Mouse (Mus musculus) bone marrow, adult 2 months (tissue): Measurements from ENCODE around the gene Jph3. TPM values are rescaled to one million over a fixed set of nuclear protein-coding genes. Genes with fewer than 3 reads are reported as not detected.

ENCODE experiments used
- H3K27ac ChIP-seq: fragments of 200-500 bp; 2 replicates; pipeline ENCODE4 v1.5.1; 2012; ENCODE audit warnings: low read depth, mild to moderate bottlenecking, control low read depth, inconsistent platforms, low read length; ENCODE audit not compliant: control insufficient read depth, poor library complexity, insufficient read depth
- H3K4me1 ChIP-seq: fragments of 200-500 bp; 2 replicates; pipeline ENCODE4 v1.6.1; 2011; ENCODE audit warnings: low read length; ENCODE audit not compliant: control insufficient read depth, insufficient read depth
- H3K4me3 ChIP-seq: fragments of 200-500 bp; replicated peaks from 2 replicates; pipeline ENCODE3; 2011; ENCODE audit warnings: mild to moderate bottlenecking, low read depth, low read length, control low read depth; ENCODE audit not compliant: control insufficient read depth
- CTCF ChIP-seq: fragments of 200-500 bp; IDR thresholded peaks from 2 replicates; pipeline ENCODE4 v1.5.1; 2011; ENCODE audit warnings: low read length, control low read depth; ENCODE audit not compliant: control insufficient read depth, insufficient read depth
- POLR2A ChIP-seq: fragments of 200-500 bp; IDR thresholded peaks from 2 replicates; pipeline ENCODE4 v1.6.1; 2011; ENCODE audit warnings: low read depth, mild to moderate bottlenecking, control low read depth, low read length, borderline replicate concordance; ENCODE audit not compliant: control insufficient read depth
- WGBS: fragments of 180-500 bp; shearing (Covaris S2); methylation state at CpG from one replicate; pipeline ENCODE4 v1.1.7; 2018; 5-methylcytosine and 5-hydroxymethylcytosine counted together
- polyA plus RNA-seq: library from polyadenylated mRNA; stranded (reverse); fragments of >200 nt; gene quantifications from 2 replicates; pipeline ENCODE4 v1.2.4, GENCODE M21; 2011; ENCODE audit warnings: low replicate concordance; ENCODE audit not compliant: missing spikeins, insufficient read depth, insufficient read length

Jph3 gene
- polyA plus RNA-seq, 1 experiment: 1.0 TPM

DNA sequence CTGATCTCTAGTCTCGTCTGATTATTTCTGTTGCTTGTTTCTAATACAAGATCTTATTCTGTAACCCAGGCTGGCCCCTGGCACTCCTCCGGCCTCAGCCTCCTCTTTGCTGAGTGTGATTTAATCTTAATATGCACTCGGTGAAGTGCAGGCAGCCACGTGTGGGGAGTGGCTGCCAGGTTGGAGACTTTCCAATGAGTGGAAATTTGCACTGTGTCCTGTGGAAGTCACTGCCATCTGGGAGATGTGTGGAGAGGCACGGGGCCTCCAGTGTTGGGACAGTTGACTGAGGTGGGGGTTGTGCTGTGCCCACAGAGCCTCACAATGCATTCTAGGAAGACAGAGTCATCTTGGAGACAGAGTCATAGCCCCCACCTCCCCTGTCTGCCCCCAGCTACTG is 53.1 kb downstream of the Jph3 start:
- WGBS: 56% methylated on average over 5 of the region's 5 CpGs
- H3K27ac ChIP-seq: no peak overlapping the region
- H3K4me1 ChIP-seq: no peaks in the 10 kb centered on the region; the same call in 1 of the 2 replicates
- TF ChIP-seq POLR2A (no peak), CTCF (no peak)
- no peak overlapping the region for H3K4me3 ChIP-seq

DNA sequence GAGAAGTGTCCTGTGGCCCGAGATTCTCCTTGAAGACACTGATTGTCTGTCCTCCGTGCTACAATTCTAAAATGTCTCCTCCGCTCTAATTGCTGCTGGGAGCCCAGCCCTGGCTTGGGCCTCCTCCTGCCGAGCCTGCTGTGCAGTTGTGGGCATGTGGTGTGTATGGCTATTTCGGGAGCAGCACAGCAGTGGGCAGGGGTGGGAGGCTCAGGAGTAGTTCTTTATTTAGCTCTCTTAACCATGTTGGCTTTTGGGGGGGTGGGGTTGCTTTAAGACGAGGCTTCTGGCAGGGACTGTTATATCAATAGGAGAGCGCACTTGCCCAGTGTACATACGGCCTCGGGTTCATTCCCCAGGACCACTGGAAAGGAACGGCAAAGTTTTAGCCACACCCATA is 57.1 kb downstream of the Jph3 start:
- WGBS: 47% methylated on average over 10 of the region's 10 CpGs
- H3K27ac ChIP-seq: no peak overlapping the region
- no peaks in the 10 kb centered on the region; the same call in 1 of the 2 replicates for H3K4me1 ChIP-seq
- H3K4me3 ChIP-seq: no peak overlapping the region
- TF ChIP-seq POLR2A (no peak), CTCF (no peak)

DNA sequence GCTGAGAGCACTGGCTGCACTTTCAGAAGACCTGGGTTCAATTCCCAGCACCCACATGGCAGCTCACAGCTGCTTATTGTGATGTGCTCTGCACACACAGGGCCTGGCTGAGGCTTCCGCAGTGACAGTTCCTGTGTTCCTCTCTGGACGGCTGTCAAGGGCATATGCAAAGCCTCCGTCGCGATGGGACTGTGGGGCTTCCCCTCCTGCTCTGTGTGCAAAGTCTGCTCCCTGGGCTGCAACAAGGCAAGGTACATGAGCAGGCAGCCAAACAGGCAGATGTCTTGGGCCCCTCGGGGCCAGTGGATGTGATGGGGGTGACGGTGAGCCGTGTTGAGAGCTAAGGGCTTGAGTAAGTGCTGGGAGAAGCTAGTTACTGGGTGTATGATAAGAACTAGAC is 59.4 kb downstream of the Jph3 start:
- WGBS: 64% methylated on average over 8 of the region's 8 CpGs
- no peak overlapping the region for H3K4me3 ChIP-seq
- H3K4me1 ChIP-seq: peaks cover 10% of the 10 kb centered on the region; the same call in 1 of the 2 replicates
- TF ChIP-seq POLR2A (peak; percentile 28; the same call in 1 of the 2 replicates), CTCF (no peak)
- peak overlapping the region; percentile 49; the same call in 1 of the 2 replicates for H3K27ac ChIP-seq

DNA sequence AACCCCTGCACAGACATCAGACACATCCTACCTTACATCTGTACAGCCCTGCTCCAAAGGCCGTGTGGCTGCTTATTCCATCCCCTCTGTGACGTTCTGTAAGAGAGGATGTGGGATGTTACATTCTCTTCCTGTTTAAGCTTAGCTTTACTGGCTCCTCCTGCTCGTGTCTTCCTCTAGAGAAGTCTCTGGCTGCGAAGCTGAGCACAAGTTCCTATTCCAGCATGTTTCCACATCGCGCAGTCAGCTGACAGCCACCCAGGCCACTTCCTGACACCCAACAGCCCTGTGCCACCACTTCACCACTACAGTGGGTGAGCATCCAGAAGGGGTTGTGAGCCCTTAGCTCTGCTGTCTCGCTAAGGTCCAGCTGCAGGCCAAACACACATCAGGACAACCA is 62.7 kb downstream of the Jph3 start:
- 2% methylated on average over 7 of the region's 7 CpGs for WGBS

DNA sequence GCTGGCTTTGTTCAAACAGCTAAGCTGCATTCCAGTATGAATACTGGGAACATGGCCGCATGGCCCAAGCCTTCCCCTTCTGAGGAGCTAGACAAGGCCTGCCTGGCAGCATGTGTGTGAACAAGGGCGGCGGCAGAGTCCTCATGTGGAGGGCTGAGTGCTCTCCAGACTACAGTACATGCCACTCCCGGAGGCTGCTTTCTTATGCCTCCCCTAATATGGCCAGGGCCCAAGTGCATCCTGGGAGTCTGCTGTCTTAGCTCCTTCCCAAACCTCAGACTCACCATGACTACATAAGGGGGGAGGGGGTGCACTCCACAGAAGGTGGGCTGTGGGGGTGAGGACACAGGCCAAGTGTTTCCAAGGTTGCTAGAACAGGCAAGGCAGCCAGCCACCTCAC is 63.2 kb downstream of the Jph3 start:
- 62% methylated on average over 4 of the region's 4 CpGs for WGBS
- H3K4me1 ChIP-seq: peaks cover 22% of the 10 kb centered on the region
- TF ChIP-seq POLR2A (no peak), CTCF (no peak)
- no peak overlapping the region for H3K4me3 ChIP-seq
- H3K27ac ChIP-seq: peak overlapping the region; percentile 86

More for the DNA sequence above, 62.7 kb downstream of the Jph3 start:
- peak overlapping the region; percentile 80 for H3K4me3 ChIP-seq
- H3K4me1 ChIP-seq: peaks cover 21% of the 10 kb centered on the region; the same call in 1 of the 2 replicates
- peak overlapping the region; percentile 90 for H3K27ac ChIP-seq
- TF ChIP-seq CTCF (no peak), POLR2A (peak; percentile 59; the same call in 1 of the 2 replicates)

DNA sequence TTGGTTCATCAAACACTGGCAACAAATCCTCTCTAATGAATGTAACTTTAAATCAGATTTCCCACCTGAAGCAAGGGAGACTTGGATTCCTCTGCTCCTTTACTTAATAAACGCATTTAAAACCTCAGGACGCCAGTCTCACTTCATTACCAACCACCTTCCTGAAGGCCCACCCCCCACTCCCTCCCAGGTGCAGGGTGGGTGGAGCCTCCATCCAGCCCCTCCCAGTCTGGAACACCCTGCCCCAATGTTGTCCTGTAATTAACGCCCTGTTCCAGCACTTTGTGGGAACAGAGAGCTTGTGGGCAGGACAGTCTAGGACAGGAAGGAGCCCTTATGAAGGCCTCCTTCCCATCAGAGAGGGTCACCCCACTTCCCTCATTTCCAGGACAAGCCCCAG is 64.7 kb downstream of the Jph3 start:
- TF ChIP-seq POLR2A: no peak
- no peak for TF ChIP-seq CTCF
- WGBS: 42% methylated on average over 3 of the region's 3 CpGs
- Histone ChIP-seq H3K4me3 (no peak overlapping the region), H3K4me1 (peaks cover 22% of the 10 kb centered on the region), H3K27ac (peak overlapping the region; percentile 86)

DNA sequence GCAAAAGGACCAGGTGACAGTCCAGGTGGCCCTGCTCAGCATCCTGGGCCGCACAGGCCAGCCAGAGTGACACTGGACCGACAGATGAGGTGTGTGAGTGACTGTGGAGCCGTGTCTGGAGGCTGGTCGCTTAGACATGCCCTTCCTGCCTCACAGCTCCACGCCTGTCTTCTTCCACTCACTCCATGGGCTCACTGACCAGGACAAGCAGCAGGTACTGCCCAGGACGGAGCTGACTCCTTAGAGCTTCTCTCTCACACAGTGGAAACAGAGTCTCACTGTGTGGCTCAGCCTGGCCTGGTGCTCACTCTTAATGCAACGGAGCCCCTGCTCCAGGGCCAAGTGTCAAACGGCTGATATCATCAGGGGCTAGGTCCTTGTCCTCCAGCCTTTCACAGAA is 66.0 kb downstream of the Jph3 start:
- 76% methylated on average over 8 of the region's 8 CpGs for WGBS
- Histone ChIP-seq H3K27ac (peak overlapping the region; percentile 89), H3K4me1 (peaks cover 22% of the 10 kb centered on the region), H3K4me3 (no peak overlapping the region)
- TF ChIP-seq POLR2A (no peak), CTCF (no peak)

DNA sequence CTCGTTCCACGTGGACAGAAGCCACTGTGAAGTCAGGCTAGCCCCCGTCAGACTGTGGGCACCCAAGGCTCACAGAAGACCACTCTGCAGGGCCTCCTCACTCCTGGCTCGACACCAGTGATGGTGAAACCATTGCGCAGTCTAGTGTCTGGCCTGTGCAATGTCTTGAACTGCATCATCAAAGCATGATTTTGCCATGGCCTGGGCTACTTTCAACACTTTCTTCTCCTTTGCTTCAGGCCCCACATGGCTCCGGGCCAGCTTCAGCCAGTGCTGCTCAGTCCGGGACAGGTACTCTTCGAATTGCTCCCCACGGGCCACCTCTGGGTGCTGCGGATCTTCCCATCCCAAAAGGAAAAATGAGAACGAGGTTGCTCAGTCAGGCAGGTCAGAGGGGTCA is 67.0 kb downstream of the Jph3 start:
- peak overlapping the region; percentile 89 for H3K27ac ChIP-seq
- 53% methylated on average over 11 of the region's 11 CpGs for WGBS
- peaks cover 22% of the 10 kb centered on the region for H3K4me1 ChIP-seq
- TF ChIP-seq CTCF: no peak
- peak; percentile 43; the same call in 1 of the 2 replicates for TF ChIP-seq POLR2A
- peak overlapping the region; percentile 6 for H3K4me3 ChIP-seq

DNA sequence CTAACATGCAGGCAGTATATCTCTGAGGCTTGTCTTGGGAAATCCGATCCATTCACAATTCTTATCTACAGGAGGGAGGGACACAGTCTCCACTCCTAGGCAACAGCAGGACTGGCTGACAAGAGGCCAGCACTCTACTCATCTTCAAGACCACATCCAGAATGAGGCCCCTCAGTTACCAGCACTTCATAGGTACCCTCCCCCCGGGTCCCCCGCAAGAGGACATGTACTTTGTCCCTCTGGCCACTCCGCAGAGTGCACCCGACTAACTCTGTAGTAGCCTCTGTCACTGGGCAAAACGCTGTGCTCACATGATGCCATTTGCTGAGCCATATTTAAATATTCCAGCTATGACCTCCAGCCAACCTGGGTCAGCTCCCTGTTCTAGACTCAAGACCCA is 69.0 kb downstream of the Jph3 start:
- Histone ChIP-seq H3K27ac (no peak overlapping the region), H3K4me1 (peaks cover 16% of the 10 kb centered on the region), H3K4me3 (no peak overlapping the region)
- TF ChIP-seq POLR2A (no peak), CTCF (no peak)
- WGBS: 89% methylated on average over 6 of the region's 6 CpGs
